Mouse (Mus musculus): Measurements from ENCODE around the gene Rassf10.
"Not testable (repeated sequence)": the region's sequence is repeated elsewhere in the genome, so short reads cannot be mapped to it uniquely, and the experiment has no call there.

Gene Rassf10

DNA sequence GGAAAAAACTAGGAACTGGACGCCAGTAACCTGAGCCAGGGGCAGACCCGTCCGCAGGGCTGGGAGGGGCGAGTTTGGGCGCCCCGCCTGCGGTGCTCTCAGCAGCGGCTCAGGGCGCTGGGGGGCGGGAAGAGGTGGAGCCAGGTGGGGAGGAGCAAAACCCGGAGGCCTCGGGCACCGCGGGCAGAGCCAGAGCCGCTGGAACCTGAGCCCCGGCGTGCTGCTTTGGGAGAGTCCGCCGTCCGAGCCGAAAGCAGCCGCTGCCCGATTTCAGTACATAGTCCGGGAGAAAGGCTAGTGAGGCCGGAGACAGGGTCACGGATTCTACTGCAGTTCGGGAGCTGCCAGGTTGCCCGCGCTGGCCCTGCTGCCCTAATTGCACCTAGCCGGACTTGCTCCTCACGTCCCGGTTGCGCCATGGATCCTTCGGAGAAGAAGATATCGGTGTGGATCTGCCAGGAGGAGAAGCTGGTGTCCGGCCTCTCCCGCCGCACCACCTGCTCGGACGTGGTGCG lies at the start of gene Rassf10:
Gene Rassf10 (plus strand): TSS at position 186 of the 515 bp plus-strand sequence.
- peak; percentile 91 to 97 for DNase-seq (ENCODE audit: inconsistent age in 2 of 2, low spot score in 1 of 2)

DNA sequence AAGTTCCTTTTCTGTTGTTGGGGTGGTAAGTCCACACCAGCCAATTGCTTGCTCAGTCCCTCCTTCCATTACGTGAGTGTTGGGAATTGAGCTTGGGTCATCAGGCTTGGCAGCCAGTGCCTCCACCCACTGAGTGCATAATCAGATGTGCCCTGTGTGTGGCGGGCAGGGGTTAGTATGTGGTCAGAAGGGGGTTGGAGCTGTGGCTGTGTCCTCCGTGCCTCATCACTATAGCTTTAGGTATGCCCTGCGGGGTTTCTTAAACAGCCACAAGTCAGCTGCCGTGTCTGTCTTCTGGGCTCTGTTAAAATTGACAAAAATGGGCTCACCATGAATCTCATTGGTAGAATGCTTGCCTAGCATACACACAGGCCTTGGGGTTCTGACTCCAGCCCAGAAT lies 46.9 kb upstream of the Rassf10 start:
- no peak for DNase-seq (ENCODE audit: inconsistent age in 2 of 2, low spot score in 1 of 2)

GRCm38 (mm10) chr7:112907468-112907867 lies 46.3 kb upstream of the Rassf10 start:
- peak; percentile 18 to 47 for DNase-seq (ENCODE audit: inconsistent age in 2 of 2, low spot score in 1 of 2)

GRCm38 (mm10) chr7:112909164-112909563 lies 44.6 kb upstream of the Rassf10 start:
- DNase-seq (ENCODE audit: inconsistent age in 2 of 2, low spot score in 1 of 2), result no peak

GRCm38 (mm10) chr7:112912969-112913368 lies 40.8 kb upstream of the Rassf10 start:
- DNase-seq (ENCODE audit: inconsistent age in 2 of 2, low spot score in 1 of 2), result no peak

DNA sequence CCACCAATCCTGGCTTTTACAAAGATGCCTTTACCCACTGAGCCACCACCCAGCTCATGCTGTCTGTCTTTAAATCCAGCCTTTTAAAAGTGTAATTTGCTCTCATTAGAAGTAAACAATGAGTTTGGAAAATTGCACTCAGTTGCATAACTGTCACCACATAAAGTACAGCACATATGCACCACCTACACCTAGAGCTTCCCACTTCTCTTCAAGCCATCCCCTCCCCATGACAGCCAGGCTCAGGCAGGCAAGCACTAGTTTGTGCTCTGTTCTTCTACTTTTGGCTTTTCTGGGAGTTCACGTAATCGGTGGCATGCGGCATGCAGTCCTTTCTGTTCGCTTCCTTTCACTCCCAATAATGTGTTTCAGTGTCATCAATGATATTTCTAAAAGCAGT lies 38.2 kb upstream of the Rassf10 start:
- no peak for DNase-seq (ENCODE audit: inconsistent age in 2 of 2, low spot score in 1 of 2)

- DNase-seq (ENCODE audit: inconsistent age in 2 of 2, low spot score in 1 of 2), result no peak
Measured at GRCm38 (mm10) chr7:112917613-112918278, 36.0 kb upstream of the Rassf10 start.

GRCm38 (mm10) chr7:112918279-112918991 lies 35.3 kb upstream of the Rassf10 start:
- peak; percentile 66 to 84 for DNase-seq (ENCODE audit: inconsistent age in 2 of 2, low spot score in 1 of 2)

DNA sequence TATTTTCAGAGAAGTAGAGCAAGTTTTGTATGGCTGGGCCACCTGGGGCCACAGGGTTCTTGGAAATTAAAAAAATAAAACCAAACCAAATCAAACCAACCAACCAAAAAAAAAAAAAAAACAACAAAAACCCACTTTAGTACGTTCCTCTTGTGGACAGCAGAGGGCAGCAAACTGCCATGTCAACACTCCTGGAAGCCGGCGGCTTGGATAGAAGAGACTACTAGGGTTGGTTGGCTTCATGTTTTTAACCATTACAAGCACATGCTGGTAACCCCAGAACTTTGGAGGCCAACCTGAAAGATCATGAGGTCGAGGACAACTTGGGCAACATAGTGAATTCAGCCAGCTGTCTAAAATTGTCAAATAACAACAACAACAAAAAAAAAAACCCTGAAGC lies 33.9 kb upstream of the Rassf10 start:
- peak; percentile 54 to 83 for DNase-seq (ENCODE audit: inconsistent age in 2 of 2, low spot score in 1 of 2)

GRCm38 (mm10) chr7:112922801-112923200 lies 31.0 kb upstream of the Rassf10 start:
- DNase-seq (ENCODE audit: inconsistent age in 2 of 2, low spot score in 1 of 2), result no peak

DNA sequence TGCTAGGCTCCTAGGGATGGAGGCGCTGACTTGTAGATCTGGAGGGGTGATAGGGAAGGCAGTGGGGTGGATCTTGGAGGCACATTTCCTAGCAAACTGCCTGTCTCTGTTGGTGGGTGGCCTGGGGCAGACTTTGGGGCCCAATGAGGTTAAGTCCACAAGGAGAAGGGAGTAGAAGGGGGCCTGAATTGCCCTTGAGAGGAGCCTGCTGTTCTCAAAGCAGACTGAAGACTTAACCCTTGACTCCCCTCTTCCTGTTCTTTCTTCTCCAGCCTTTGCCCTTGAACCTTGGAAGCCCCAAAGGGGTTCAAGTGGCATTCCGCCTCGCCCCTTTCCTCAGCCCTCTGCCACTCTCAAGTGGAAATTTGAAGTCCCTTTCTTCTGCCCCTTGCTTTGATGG lies 30.1 kb upstream of the Rassf10 start:
- no peak for DNase-seq (ENCODE audit: inconsistent age in 2 of 2, low spot score in 1 of 2)

GRCm38 (mm10) chr7:112930669-112931068 lies 23.1 kb upstream of the Rassf10 start:
- DNase-seq (ENCODE audit: inconsistent age in 2 of 2, low spot score in 1 of 2), result peak; percentile 54 to 85

GRCm38 (mm10) chr7:112935876-112936275 lies 17.9 kb upstream of the Rassf10 start:
- not testable (repeated sequence) for DNase-seq (ENCODE audit: inconsistent age in 2 of 2, low spot score in 1 of 2)

DNA sequence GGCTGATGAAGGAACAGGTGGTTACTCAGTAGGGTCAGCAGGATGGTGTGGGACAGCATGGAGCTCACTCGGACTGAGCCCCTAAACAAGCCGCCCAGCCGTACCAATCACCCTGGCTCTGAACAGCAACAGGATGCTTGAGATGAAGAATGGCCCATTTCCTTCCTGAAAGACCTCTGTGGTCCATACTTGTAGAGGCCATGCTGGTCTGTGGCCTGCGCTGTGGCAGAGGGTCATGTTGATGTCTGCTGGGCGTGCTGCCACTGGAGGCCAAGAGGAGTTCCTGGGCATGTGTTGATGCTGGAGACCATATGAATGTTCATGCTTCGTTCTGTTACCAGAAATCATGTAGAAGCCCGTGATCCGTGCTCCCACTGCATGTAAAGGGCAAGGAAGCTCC lies 16.7 kb upstream of the Rassf10 start:
- no peak for DNase-seq (ENCODE audit: inconsistent age in 2 of 2, low spot score in 1 of 2)

DNA sequence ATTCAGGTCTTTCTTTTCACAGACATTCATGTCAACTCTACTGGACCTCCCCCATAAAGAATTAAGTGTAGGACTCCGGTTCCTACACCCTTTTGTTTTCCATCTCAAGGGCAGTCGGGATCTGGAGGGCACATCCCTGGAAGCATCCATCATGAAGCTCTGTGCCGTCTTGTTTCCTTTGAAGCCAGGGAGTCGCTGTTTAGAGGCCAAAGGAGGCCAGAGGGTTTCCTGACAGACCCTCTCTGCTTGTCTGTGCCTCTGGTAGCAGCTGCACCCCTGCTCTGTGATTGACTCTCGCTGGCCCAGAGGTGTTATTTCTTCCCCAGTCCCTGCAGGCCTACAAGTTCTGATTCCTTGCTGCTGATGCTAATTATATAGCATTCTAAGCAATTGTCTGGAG lies 14.8 kb upstream of the Rassf10 start:
- peak in 1 of 2 experiments; percentile 38 for DNase-seq (ENCODE audit: inconsistent age in 2 of 2, low spot score in 1 of 2)

DNA sequence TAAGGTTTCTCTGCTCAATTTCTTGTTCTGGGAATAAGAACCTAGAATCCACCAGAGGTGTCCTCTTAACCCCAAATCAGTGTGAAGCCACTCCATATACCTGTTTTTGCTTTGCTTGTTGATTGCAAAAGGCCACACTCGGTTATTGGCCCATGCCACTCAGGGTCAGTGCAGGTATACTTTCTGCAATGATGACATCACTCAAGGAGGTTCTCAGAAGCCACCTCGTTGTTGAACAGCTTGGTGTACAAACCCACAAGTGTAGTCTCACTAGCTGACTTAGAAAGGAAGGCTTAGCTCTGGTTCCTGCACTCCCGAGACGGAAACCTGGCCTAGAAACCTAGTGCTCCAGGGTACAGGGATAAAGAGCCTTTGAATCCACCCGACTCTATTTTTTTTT lies 11.2 kb upstream of the Rassf10 start:
- no peak for DNase-seq (ENCODE audit: inconsistent age in 2 of 2, low spot score in 1 of 2)

- no peak for DNase-seq (ENCODE audit: inconsistent age in 2 of 2, low spot score in 1 of 2)
Measured at GRCm38 (mm10) chr7:112943056-112943455, 10.7 kb upstream of the Rassf10 start.

- DNase-seq (ENCODE audit: inconsistent age in 2 of 2, low spot score in 1 of 2), result no peak
Measured at GRCm38 (mm10) chr7:112946706-112947105, 7.1 kb upstream of the Rassf10 start.

DNA sequence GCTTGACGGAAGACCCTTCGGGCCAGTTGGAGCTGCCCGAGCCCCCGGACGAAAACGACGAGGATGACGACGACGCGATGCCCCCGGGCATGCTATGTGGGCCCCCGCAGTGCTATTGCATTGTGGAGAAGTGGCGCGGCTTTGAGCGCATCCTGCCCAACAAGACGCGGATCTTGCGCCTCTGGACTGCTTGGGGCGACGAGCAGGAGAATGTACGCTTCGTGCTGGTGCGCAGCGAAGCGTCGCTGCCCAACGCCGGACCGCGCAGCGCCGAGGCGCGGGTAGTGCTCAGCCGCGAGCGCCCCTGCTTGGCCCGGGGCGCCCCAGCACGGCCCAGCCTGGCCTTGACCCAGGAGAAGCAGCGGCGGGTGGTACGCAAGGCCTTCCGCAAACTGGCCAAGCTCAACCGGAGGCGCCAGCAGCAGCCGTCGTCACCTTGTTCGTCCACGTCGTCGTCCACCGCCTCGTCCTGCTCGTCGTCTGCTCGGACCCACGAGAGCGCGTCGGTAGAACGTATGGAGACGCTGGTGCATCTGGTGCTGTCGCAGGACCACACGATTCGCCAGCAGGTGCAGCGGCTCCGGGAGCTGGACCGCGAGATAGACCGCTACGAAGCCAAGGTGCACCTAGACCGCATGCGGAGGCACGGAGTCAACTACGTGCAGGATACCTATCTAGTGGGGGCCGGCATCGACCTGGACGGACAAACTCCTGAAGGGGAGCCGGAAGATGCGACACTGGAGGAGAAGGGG lies 765 bp downstream of the Rassf10 start:
- DNase-seq (ENCODE audit: inconsistent age in 2 of 2, low spot score in 1 of 2), result peak; percentile 30 to 82

DNA sequence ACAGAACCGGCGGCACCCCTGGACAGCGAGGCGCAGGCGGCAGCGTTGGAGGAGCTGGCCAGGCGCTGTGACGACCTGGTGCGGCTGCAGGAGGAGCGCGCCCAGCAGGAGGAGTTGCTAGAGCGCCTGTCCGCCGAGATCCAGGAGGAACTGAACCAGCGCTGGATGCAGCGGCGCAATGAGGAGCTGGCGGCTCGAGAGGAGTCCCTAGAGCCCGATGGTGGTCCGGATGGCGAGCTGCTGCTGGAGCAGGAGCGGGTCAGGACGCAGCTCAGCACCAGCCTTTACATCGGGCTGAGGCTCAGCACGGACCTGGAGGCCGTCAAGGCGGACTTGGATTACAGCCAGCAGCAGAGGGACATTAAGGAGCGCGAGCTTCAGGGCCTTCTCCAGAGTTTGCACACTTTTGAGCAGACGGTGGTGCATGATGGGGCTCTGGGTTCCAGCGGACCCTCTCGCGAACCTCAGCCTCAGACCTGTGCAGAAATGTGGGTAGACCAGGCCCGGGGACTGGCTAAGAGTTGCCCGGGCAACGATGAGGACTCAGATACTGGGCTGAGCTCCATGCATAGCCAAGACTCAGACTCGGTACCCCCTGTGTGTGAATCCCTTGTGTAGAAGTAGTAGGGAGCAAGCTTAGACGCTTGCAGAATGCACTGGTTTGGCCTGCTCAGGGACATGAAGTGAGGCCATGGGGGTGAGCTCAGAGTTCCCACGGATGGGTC lies 1.5 kb downstream of the Rassf10 start:
- peak; percentile 55 to 88 for DNase-seq (ENCODE audit: inconsistent age in 2 of 2, low spot score in 1 of 2)

- DNase-seq (ENCODE audit: inconsistent age in 2 of 2, low spot score in 1 of 2), result no peak
Measured at GRCm38 (mm10) chr7:112955955-112956354, 2.2 kb downstream of the Rassf10 start.

All from adrenal gland, adult (tissue).